Mouse (Mus musculus): ENCODE data around the gene Rbms2. TPM values are rescaled to one million over a fixed set of nuclear protein-coding genes. Genes with fewer than 3 reads are reported as not detected.
"Not testable (repeated sequence)": the region's sequence is repeated elsewhere in the genome, so short reads cannot be mapped to it uniquely, and the experiment has no call there.

Gene Rbms2
- total RNA-seq, 2 experiments from 2014 or later: 0.51 to 5.0 TPM

DNA sequence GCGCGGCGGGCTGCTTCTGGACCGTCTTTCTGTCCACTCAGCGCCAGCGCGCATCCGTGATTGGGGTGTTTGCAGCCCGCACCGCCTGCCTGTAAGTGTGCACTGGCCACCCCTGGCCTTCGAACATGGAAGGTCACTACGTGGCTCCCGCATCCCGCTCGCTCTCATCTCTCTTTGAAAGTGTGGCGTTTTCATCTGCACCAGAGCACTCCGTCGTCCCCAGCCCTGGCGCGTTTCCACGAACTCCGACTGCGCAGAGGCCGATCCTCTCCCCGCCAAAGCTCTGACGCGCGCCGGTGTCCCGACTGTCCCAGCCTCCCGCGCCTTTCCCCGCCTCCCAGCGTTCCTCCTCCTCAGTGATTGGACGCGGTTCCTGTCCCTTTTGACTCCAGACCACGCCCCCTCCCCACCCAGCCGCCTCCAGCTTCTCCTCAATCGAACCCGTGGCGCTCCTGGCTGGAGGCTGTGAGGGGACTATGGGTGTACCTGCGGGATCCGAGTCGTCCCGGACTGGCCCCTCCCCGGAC lies 14.0 kb upstream of the Rbms2 start, which contains the start of gene Gls2:
Gls2 (plus strand) TSS at position 434 of the 527 bp plus-strand sequence.
- ATAC-seq (replicated peaks; ENCODE audit: low FRiP score, poor library complexity, severe bottlenecking): peak; percentile 99

GRCm38 (mm10) chr10:128193113-128193512 lies 13.0 kb upstream of the Rbms2 start:
- ATAC-seq (replicated peaks; ENCODE audit: low FRiP score, poor library complexity, severe bottlenecking): no peak

DNA sequence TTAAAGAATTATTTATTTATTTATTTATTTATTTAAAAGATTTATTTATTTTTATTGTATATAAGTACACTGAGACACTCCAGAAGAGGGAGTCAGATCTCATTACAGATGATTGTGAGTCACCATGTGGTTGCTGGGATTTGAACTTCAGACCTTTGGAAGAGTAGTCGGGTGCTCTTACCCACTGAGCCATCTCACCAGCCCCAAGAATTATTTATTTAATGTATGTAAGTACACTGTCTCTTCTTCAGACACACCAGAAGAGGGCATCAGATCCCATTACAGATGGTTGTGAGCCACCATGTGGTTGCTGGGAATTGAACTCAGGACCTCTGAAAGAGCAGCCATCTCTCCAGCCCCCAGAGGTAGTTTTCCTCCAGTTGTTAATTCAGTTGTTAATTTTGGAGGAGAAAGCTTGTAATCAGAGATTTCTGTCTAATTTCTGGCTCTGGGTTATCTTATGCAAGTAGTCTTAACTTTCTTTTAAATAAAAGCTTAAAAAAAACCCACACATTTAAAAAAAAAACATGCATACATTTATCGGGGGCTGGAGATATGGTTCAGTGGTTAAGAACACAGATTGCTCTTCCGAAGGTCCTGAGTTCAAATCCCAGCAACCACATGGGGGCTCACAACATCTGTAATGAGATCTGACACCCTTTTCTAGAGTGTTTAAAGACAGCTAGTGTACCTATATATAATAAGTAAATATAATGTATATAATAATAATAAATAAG lies 12.1 kb upstream of the Rbms2 start:
- not testable (repeated sequence) for ATAC-seq (replicated peaks; ENCODE audit: low FRiP score, poor library complexity, severe bottlenecking)

DNA sequence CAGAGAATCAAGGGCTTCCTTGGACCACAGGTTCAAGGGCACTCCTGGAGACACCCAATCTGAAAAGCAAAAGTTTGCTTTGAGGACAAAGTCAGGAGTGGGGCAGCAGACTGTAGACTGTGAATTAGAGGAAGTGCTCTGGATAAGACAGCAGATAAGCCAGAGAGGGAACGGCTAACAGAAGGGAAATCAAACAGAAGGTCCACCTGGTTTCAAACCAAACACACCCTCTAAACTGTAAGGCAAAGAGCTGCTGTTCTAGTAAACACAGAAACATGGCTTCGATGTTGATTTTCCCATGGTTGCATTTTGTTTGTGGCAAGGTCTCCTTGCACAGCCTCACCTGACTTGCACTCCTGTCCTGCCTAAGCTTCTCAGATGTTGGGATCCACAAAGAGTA lies 11.4 kb upstream of the Rbms2 start:
- no peak for ATAC-seq (replicated peaks; ENCODE audit: low FRiP score, poor library complexity, severe bottlenecking)

DNA sequence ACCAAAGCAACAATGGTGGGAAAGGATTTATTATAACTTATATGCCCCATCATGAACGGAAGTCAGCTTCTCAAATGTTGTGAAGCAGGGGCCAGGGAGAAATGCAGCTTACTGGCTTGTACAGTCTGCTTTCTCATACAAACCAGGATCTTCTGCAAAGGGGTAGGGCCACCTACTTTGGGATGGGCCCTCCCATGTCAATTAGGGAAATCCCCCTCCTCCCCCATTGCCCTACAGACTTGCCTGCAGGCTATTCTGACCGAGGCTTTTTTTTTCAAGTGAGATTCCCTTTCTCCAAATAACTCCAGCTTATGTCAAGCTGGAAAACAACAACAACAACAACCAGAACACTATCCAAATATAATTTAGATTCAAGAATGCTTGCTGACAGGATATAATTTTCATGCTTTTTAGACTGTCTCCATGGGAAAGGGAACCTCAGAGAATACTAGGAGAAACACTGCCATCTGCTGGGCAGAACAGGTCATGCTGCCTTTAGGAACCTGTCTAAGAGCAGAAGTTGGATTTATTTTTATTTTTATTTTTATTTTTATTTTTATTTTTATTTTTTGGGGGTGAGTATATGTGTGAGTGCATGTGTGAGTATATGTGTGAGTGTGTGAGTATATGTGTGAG lies 8.3 kb upstream of the Rbms2 start:
- ATAC-seq (replicated peaks; ENCODE audit: low FRiP score, poor library complexity, severe bottlenecking): peak; percentile 72

DNA sequence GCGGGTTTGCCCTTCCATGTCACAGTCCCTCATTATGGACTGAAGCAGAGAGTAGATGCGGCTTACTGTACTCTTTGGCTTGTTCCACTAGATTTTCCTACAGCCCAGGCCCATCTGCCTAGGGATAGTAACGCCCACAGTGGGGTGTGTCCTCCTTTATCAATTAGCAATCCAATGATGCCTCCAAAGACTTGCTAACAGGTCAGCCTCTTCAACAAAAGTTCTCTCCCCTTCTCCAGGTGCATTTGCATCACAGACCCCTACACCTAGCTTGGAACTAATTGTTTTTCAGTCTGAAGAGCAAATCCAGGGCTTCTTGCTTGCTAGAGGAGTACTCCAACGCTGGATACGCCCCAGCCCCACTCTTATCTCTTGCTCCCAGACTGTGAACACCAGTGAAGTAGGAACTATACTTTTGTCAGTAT lies 7.1 kb upstream of the Rbms2 start:
- peak; percentile 85 for ATAC-seq (replicated peaks; ENCODE audit: low FRiP score, poor library complexity, severe bottlenecking)

DNA sequence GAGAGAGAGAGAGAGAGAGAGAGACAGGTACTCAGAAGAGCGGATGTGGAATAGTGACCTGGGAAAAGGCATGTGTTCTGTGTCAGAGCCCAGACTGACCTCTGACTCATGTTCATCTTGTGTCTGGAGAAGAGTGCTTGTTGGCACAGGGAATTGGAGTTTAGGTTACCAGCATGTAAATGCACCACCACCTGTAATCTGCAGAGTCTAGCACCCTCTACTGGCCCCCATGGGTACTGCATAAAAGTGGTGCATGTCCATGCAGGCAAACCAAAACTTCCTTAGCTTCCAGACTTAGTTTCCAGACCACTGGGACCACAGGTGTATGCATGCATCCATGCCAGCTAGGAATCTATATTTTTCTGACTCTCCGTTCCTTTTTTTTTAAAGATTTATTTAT lies 5.9 kb upstream of the Rbms2 start:
- peak; percentile 75 for ATAC-seq (replicated peaks; ENCODE audit: low FRiP score, poor library complexity, severe bottlenecking)

- ATAC-seq (replicated peaks; ENCODE audit: low FRiP score, poor library complexity, severe bottlenecking): no peak
Observed at GRCm38 (mm10) chr10:128185277-128185940, 5.3 kb upstream of the Rbms2 start.

DNA sequence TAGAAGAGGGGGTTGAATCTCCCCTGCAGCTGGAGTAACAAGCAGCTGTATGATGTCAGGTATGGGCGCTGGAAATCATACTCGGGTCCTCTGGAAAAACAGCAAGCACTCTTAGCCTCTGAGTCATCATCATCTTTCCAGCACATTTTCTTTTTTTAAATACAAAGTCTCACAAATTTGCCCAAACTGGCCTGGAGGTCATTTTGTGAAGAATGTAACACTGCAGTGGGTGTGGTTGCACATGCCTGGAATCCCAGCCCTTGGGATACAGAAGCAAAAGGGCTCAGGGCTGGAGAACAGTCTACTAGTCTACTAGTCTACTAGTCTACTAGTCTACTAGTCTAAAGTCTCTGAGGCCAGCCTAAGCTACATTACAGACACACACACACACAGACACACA lies 4.2 kb upstream of the Rbms2 start:
- ATAC-seq (replicated peaks; ENCODE audit: low FRiP score, poor library complexity, severe bottlenecking): no peak

- no peak for ATAC-seq (replicated peaks; ENCODE audit: low FRiP score, poor library complexity, severe bottlenecking)
Observed at GRCm38 (mm10) chr10:128177316-128177715, 2.8 kb downstream of the Rbms2 start.

GRCm38 (mm10) chr10:128175996-128176755 lies 3.9 kb downstream of the Rbms2 start:
- peak; percentile 75 for ATAC-seq (replicated peaks; ENCODE audit: low FRiP score, poor library complexity, severe bottlenecking)

- no peak for ATAC-seq (replicated peaks; ENCODE audit: low FRiP score, poor library complexity, severe bottlenecking)
Observed at GRCm38 (mm10) chr10:128175302-128175701, 4.8 kb downstream of the Rbms2 start.

DNA sequence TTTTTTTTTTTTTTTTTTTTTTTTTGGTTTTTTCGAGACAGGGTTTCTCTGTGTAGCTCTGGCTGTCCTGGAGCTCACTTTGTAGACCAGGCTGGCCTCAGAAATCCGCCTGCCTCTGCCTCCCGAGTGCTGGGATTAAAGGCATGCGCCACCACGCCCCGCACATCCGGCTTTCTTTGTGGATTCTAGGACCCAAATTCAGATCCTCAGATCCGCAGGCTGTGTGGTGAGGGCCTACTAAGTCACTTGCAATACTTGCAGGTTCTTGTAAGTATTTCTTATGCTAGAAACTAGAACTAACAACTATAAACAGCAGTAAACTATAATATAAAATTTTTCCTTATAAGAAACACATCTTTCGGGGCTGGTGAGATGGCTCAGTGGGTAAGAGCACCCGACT lies 8.7 kb downstream of the Rbms2 start:
- not testable (repeated sequence) for ATAC-seq (replicated peaks; ENCODE audit: low FRiP score, poor library complexity, severe bottlenecking)

GRCm38 (mm10) chr10:128167091-128167490 lies 13.0 kb downstream of the Rbms2 start:
- ATAC-seq (replicated peaks; ENCODE audit: low FRiP score, poor library complexity, severe bottlenecking): no peak

- ATAC-seq (replicated peaks; ENCODE audit: low FRiP score, poor library complexity, severe bottlenecking): not testable (repeated sequence)
Observed at GRCm38 (mm10) chr10:128165726-128166125, 14.4 kb downstream of the Rbms2 start.

DNA sequence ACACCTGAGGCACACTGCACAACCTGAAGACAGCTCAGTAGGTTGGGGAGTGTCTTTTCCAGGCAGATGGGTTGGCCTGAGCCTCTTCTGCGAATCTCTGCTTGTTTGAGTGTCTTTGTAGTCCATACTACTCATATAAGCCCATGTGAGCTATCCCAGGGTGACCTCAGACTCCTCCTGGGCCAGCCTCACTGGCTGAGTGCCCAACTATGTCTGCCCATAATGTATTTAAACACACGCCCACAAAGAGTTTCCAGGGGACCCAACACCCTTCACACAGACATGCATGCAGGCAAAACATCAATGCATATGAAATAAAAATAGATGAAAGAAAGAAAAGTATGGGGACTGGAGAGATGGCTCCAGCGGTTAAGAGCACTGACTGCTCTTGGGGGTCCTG lies 26.1 kb downstream of the Rbms2 start:
- no peak for ATAC-seq (replicated peaks; ENCODE audit: low FRiP score, poor library complexity, severe bottlenecking)

DNA sequence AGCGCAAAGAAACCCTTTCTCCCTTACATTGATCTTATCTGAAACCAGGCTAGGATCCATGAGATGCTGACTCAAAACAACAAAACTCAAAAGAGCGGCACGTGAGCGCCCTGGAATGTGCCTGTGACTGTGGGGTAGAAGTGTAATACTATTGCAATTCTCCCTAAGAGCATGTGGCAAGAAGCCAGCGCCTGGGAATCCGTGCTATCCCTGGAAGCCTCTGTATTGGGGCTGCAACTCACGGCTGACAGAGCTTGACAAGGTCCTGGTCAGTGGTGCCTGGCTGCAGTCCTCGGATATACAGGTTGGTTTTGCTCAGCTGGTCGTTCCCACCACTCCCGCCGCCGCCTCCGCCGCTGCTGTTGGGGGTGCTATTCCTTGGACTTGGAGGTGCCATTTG lies 29.2 kb downstream of the Rbms2 start:
- no peak for ATAC-seq (replicated peaks; ENCODE audit: low FRiP score, poor library complexity, severe bottlenecking)

DNA sequence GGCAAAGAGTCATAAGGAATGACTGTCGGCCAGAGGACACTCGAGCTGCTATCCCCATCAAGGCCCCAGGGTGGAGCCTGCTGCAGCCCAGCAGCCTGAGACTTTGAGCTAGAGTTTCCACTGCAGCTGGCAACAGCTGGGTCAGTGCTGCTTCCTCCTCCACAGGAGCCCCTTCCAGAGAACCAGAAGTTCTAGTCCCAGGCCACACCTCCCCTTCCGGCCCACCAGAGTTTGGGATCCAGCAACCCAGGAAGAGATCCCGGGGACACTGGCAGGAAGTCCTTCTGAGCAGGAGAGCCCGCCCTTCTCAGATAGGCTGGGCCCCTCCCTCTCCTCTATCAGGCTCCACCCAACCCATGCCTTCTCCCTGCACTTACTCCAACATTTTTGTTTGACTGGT lies 30.5 kb downstream of the Rbms2 start:
- ATAC-seq (replicated peaks; ENCODE audit: low FRiP score, poor library complexity, severe bottlenecking): peak; percentile 99

- no peak for ATAC-seq (replicated peaks; ENCODE audit: low FRiP score, poor library complexity, severe bottlenecking)
Observed at GRCm38 (mm10) chr10:128148789-128149365, 31.2 kb downstream of the Rbms2 start.

GRCm38 (mm10) chr10:128144961-128145360 lies 35.1 kb downstream of the Rbms2 start:
- ATAC-seq (replicated peaks; ENCODE audit: low FRiP score, poor library complexity, severe bottlenecking): no peak
